In genomic region chr4:150338906-150339650, GRCm38 (mm10) we compare ENCODE assay signal across 8 mouse cellular contexts. TPM values are rescaled to one million over a fixed set of nuclear protein-coding genes. Genes with fewer than 3 reads are reported as not detected.
DNase-seq lines count a peak whose midpoint lies in the region; ATAC-seq lines count a peak whose summit lies in the region.

No protein-coding gene starts in this region.

- no peak overlapping the region for H3K4me3 ChIP-seq in hindbrain, embryonic 15.5 days
- H3K4me3 ChIP-seq in limb, embryonic 15.5 days, result no peak overlapping the region

- H3K9me3 ChIP-seq in hindbrain, embryonic 15.5 days, result no peaks in the 10 kb centered on the region
- H3K9me3 ChIP-seq in limb, embryonic 15.5 days, result no peaks in the 10 kb centered on the region

- peak; percentile 31 for DNase-seq in lung, postnatal 10 days
- no peak for DNase-seq in lung, adult 18-20 months
- peak; percentile 43 for DNase-seq in cerebellum, adult 8-10 months
- peak; percentile 54 for DNase-seq in thymus, postnatal 4 days
- no peak for DNase-seq in adrenal gland, adult 8-10 months
- no peak for DNase-seq in lung, postnatal 36 days

- H3K4me2 ChIP-seq in hindbrain, embryonic 15.5 days, result peak overlapping the region; percentile 1; the same call in 1 of the 2 replicates
- no peak overlapping the region for H3K4me2 ChIP-seq in limb, embryonic 15.5 days

- no peaks in the 10 kb centered on the region for H3K36me3 ChIP-seq in hindbrain, embryonic 15.5 days
- H3K36me3 ChIP-seq in limb, embryonic 15.5 days, result no peaks in the 10 kb centered on the region

- H3K27ac ChIP-seq in hindbrain, embryonic 15.5 days (replicated peaks), result peak overlapping the region; percentile 67
- no peak overlapping the region for H3K27ac ChIP-seq in limb, embryonic 15.5 days

- no peak overlapping the region for H3K9ac ChIP-seq in hindbrain, embryonic 15.5 days
- no peak overlapping the region for H3K9ac ChIP-seq in limb, embryonic 15.5 days

- no peaks in the 10 kb centered on the region for H3K27me3 ChIP-seq in hindbrain, embryonic 15.5 days
- no peaks in the 10 kb centered on the region for H3K27me3 ChIP-seq in limb, embryonic 15.5 days

- peak; percentile 66 for ATAC-seq in hindbrain, embryonic 15.5 days (ENCODE audit: low FRiP score, low read depth)
- peak; percentile 40; the same call in 1 of the 2 replicates for ATAC-seq in limb, embryonic 15.5 days (ENCODE audit: insufficient number of reproducible peaks, low FRiP score, low TSS enrichment, low read depth)

- H3K4me1 ChIP-seq in hindbrain, embryonic 15.5 days (replicated peaks), result peaks cover 30% of the 10 kb centered on the region
- H3K4me1 ChIP-seq in limb, embryonic 15.5 days, result peaks cover 3% of the 10 kb centered on the region; the same call in 1 of the 2 replicates

- 23% methylated on average over 8 of the region's 8 CpGs for WGBS in hindbrain, embryonic 15.5 days
- 46% methylated on average over 8 of the region's 8 CpGs for WGBS in limb, embryonic 15.5 days

RNA-seq across cellular contexts. Expression of gene Rere, which starts 57.6 kb away (rescaled TPM):
- polyA plus RNA-seq in hindbrain, embryonic 15.5 days (2015; fragmentation: Nextera tagmentation; extraction: Ambion mirVana), result 32.5 and 33.8 TPM in 2 replicates
- 18.4 and 19.7 TPM in 2 replicates for polyA plus RNA-seq in limb, embryonic 15.5 days (2015; fragmentation: Nextera tagmentation; extraction: Ambion mirVana)
- 100 to 1,000 TPM; 108 to 187 (median 139) TPM for total RNA-seq in adrenal gland, adult 8-10 months (2022)

Comparison
In these comparisons a context has a peak if more than half of its experiments do, and no peak if none do; other contexts are left out.
1. DNase-seq: peak in lung, postnatal 10 days (single experiment), cerebellum, adult 8-10 months (single experiment) and thymus, postnatal 4 days (single experiment); none in lung, adult 18-20 months (0 of 2), adrenal gland, adult 8-10 months (single experiment) and lung, postnatal 36 days (single experiment).